Mouse (Mus musculus) cerebellum, postnatal 10 days (tissue): ENCODE data around the gene 2210016L21Rik.
A peak's percentile ranks its signal among the peaks of the same experiment; 100 is the strongest.

Experiments used
- DNase-seq, 2 experiments: peaks; one replicate each; pipeline ENCODE4 v3.0.0; 2021; ENCODE audit warnings: mixed read lengths in 2 of 2

Gene 2210016L21Rik

DNA sequence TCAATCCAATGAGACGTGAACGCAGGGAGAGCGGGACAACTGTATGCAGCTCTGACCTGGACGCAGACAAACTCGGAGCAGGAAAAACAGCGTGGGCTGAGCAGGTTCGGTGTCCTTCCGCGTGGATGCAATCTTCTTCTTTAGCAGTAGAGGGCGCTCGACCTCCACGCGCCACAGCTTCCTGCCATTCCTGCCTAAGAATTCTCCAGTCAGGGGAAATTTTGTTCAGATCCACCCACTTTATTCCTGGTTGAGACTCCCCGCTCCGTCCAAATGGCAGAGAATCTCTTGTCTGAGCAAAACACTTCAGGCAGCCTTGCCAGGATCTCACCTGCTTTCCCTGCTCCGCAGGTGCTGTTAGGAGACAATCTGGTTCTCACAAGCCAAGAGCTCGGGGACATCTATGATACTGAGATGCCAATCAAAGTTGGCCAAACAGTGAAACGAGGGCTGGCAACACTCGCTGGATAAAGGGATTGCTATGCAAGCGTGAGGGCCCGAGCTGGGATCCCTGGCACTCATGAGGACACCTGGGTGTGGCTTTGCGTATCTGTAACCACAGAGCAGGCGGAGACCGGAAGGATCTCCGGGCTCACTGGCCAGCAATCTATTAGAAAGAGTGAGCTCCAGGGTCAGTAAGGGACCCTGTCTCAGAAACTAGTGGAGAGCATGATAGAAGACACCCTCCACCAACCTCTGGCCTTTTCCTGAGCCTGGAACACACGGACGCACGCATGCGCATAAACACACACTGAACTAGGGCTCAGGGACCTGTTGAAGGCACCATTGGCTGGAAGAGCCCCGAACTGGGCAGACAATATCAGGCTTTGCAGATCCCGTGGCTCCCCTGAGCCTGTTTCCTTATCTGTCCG, 37.5 kb downstream of the 2210016L21Rik start:
- DNase-seq = peak; percentile 83 to 85

DNA sequence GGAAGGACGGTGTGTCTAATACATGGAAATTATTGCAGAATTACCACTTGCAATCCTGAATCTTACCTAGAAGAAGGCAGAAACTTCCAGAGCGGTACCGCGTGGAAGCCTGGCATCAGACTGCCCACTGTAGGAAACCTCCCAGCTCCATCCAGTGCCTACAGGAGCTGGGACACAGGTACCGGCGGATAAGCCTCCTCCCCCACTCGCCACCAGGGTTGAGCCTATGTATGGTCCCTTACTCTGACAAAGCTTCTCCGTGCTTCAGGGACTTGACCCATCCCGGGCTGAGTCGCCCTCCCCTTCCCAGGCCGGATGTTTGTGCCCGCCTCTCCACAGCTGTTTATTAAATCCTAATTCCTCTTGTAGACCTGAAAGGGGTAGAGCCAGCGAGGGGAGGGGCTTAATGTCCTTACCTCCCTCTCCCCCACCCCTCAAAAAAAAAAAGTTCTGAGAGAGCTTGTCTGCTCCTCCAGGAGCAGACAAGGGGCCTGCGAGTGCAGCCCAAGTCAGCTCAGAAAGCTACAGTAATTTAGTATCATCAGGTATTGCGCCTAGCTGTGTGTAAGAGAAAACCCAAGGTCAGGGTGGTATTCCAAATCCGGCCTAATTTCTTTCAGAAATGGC, 38.3 kb downstream of the 2210016L21Rik start:
- DNase-seq = no peak

DNA sequence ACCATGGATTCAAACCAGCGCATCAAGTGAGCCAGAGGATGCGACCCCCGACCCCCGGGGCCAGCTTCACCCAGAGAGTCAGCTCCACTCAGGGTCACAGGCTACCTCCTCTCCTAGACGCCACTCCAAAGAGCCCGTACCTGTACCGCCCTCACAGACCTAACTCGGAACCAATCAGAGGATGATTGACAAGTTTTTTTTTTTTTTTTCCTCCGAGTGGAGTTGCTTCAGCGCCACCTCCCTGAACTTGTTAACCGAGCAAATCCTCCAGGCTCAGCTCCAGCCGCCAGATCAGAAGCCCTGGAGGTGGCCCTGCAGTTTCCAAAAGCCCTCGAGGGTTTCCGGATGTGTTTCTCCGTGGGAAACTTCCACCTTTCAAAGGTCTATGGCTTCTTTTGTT, 40.0 kb downstream of the 2210016L21Rik start:
- no peak for DNase-seq

DNA sequence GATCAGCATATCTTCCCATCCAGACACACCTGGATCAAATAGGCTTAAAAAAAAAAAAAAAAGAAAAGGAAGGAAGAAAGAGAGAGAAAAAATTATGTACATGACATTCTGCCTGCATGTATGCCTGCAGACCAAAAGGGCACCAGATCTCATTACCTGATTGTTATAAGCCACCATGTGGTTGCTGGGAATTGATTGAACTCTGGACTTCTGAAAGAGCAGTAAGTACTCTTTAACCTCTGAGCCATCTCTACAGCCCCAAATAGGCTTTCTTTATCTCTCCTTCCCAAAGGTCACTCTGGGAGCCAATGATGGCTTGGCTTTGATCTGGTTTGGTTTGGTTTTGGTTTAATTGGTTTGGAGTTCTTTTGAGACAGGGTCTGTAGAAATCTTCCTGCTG, 43.1 kb downstream of the 2210016L21Rik start:
- DNase-seq = no peak

DNA sequence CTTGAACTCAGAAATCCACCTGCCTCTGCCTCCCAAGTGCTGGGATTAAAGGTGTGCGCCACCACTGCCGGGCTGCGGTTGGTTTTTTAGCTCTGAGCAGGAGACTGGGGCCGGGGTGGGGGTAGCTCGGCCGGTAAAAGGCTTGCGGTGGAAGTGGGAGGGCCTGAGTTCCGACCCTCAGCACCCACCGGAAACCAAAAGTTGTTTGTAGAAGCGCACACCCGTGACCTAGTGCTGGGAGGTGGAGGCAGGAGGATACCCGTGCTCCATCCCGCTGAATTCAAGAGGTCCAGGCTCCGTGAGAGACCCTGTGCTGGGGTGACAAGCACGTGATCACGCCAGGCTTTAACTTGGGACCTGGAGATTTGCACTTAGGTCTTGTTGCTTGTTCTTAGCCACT, 54.5 kb downstream of the 2210016L21Rik start:
- no peak for DNase-seq

DNA sequence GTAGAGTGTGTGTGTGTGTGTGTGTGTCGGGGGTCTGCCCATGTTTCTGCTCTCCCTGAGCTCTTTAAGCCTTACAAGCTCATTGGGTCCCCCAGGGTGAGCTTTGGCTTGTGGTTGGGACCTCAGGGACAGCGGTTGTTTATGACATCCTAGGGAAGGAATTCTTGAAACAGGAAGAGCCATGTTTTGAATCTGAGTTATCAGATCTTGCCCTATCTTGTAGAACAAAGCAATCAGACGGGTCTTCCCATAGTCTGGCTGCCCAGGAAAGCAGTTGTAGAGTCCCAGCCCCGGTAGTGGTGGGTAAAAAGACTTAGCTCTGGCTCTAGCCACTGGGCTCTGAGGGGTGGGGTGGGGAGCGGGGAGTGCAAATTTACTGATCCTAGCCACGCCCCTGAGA, 55.4 kb downstream of the 2210016L21Rik start:
- no peak for DNase-seq
